Mouse (Mus musculus) hindbrain, embryonic 14.5 days (tissue): ENCODE data around the gene Hist1h2ae. TPM values are rescaled to one million over a fixed set of nuclear protein-coding genes. Genes with fewer than 3 reads are reported as not detected.
"Not testable (repeated sequence)": the region's sequence is repeated elsewhere in the genome, so short reads cannot be mapped to it uniquely, and the experiment has no call there.

Experiments
- ATAC-seq: fragments of 200-750 bp; cut with Nextera tagmentation; 2 replicates; pipeline ENCODE4 v1.8.0; 2017; ENCODE audit warnings: moderate number of reproducible peaks, mild to moderate bottlenecking, moderate TSS enrichment, moderate library complexity; ENCODE audit not compliant: low FRiP score
- DNase-seq: peaks from one replicate; pipeline ENCODE4 v3.0.0-alpha.2; 2015; ENCODE audit warnings: low spot score
- H3K27ac ChIP-seq: fragments of 300-500 bp; sonication (generic); 2 replicates; pipeline ENCODE4 v1.5.1; 2014; ENCODE audit warnings: mild to moderate bottlenecking, moderate library complexity
- H3K27me3 ChIP-seq: fragments of 300-500 bp; sonication (generic); 2 replicates; pipeline ENCODE4 v1.6.1; 2014; ENCODE audit warnings: mild to moderate bottlenecking, low read length, mixed read lengths; ENCODE audit not compliant: control insufficient read depth, insufficient read depth
- H3K36me3 ChIP-seq: fragments of 300-500 bp; sonication (generic); replicated peaks from 2 replicates; pipeline ENCODE4 v1.6.1; 2014; ENCODE audit not compliant: control insufficient read depth, insufficient read depth
- H3K4me1 ChIP-seq: fragments of 300-500 bp; sonication (generic); replicated peaks from 2 replicates; pipeline ENCODE4 v1.6.1; 2014; ENCODE audit warnings: antibody characterized with exemption, low read length, mixed read lengths; ENCODE audit not compliant: control insufficient read depth, insufficient read depth
- H3K4me2 ChIP-seq: fragments of 300-500 bp; sonication (generic); replicated peaks from 2 replicates; pipeline ENCODE4 v1.6.1; 2014; ENCODE audit warnings: mild to moderate bottlenecking, moderate library complexity
- H3K4me3 ChIP-seq: fragments of 300-500 bp; sonication (generic); replicated peaks from 2 replicates; pipeline ENCODE4 v1.5.1; 2014; ENCODE audit warnings: mild to moderate bottlenecking, low read length
- H3K9ac ChIP-seq: fragments of 300-500 bp; sonication (generic); 2 replicates; pipeline ENCODE4 v1.6.1; 2014
- H3K9me3 ChIP-seq: fragments of 300-500 bp; sonication (generic); 2 replicates; pipeline ENCODE4 v1.6.1; 2016; ENCODE audit warnings: low read length; ENCODE audit not compliant: control insufficient read depth
- WGBS: fragments of 180-500 bp; shearing (Covaris S2); extraction: QIAGEN DNeasy Blood & Tissue Kit; methylation state at CpG from one replicate; pipeline ENCODE4 v1.1.7; 2014; 5-methylcytosine and 5-hydroxymethylcytosine counted together
- polyA plus RNA-seq: library from polyadenylated mRNA; unstranded; fragments of >200 nt; fragmentation: Nextera tagmentation; extraction: Ambion mirVana; gene quantifications from 2 replicates; pipeline ENCODE4 v1.2.1, GENCODE M21; 2014

The Hist1h2ae gene
- polyA plus RNA-seq, 1 experiment from 2014 or later = 22.5 TPM

GRCm38 (mm10) chr13:23555839-23556416 lies 15.1 kb downstream of the Hist1h2ae start:
- Histone ChIP-seq H3K4me3 (peak overlapping the region; percentile 46), H3K4me2 (peak overlapping the region; percentile 83), H3K9me3 (no peaks in the 10 kb centered on the region), H3K4me1 (peaks cover 20% of the 10 kb centered on the region), H3K27ac (peak overlapping the region; percentile 88), H3K9ac (peak overlapping the region; percentile 68), H3K27me3 (no peaks in the 10 kb centered on the region), H3K36me3 (no peaks in the 10 kb centered on the region)
- ATAC-seq (peak; percentile 85), DNase-seq (peak; percentile 94)
- WGBS = under 1% methylated on average over 18 of the region's 18 CpGs

- WGBS = under 1% methylated on average over 50 of the region's 54 CpGs
- Histone ChIP-seq H3K4me1 (peaks cover 25% of the 10 kb centered on the region), H3K9me3 (no peaks in the 10 kb centered on the region), H3K4me3 (peak overlapping the region; percentile 46), H3K36me3 (no peaks in the 10 kb centered on the region), H3K9ac (peak overlapping the region; percentile 68), H3K4me2 (peak overlapping the region; percentile 83), H3K27ac (peak overlapping the region; percentile 88), H3K27me3 (no peaks in the 10 kb centered on the region)
- peak; percentile 77 for ATAC-seq
- peak; percentile 77 for DNase-seq
Observed at GRCm38 (mm10) chr13:23554925-23555838, 15.8 kb downstream of the Hist1h2ae start.

- Histone ChIP-seq H3K4me3 (peak overlapping the region; percentile 46), H3K9me3 (no peaks in the 10 kb centered on the region), H3K27me3 (no peaks in the 10 kb centered on the region), H3K27ac (peak overlapping the region; percentile 88), H3K9ac (peak overlapping the region; percentile 68), H3K4me2 (peak overlapping the region; percentile 83), H3K36me3 (no peaks in the 10 kb centered on the region), H3K4me1 (peaks cover 25% of the 10 kb centered on the region)
- DNase-seq = no peak
- 25% methylated on average over 9 of the region's 9 CpGs for WGBS
- ATAC-seq = no peak
Observed at GRCm38 (mm10) chr13:23554393-23554792, 16.6 kb downstream of the Hist1h2ae start.

GRCm38 (mm10) chr13:23552962-23553361 lies 18.1 kb downstream of the Hist1h2ae start, which contains the start of gene Hist1h1d:
Gene Hist1h1d, plus strand, starts transcription at chr13:23553262.
- Histone ChIP-seq H3K27me3 (no peaks in the 10 kb centered on the region), H3K36me3 (no peaks in the 10 kb centered on the region), H3K4me2 (peak within 1 kb of the TSS; percentile 83), H3K27ac (0 out of 2 replicates have a peak within 1 kb of the TSS, but pooled peaks have one; percentile 88), H3K4me3 (no peak within 1 kb of the TSS), H3K9ac (0 out of 2 replicates have a peak within 1 kb of the TSS, but pooled peaks have one; percentile 68), H3K4me1 (peaks cover 25% of the 10 kb centered on the region), H3K9me3 (no peaks in the 10 kb centered on the region)
- ATAC-seq (no peak), DNase-seq (no peak)

GRCm38 (mm10) chr13:23551931-23552914 lies 18.8 kb downstream of the Hist1h2ae start:
- Histone ChIP-seq H3K27me3 (no peaks in the 10 kb centered on the region), H3K9me3 (no peaks in the 10 kb centered on the region), H3K27ac (peak overlapping the region; percentile 89), H3K36me3 (no peaks in the 10 kb centered on the region), H3K4me1 (peaks cover 25% of the 10 kb centered on the region), H3K4me3 (peak overlapping the region; percentile 40), H3K4me2 (peak overlapping the region; percentile 65), H3K9ac (peak overlapping the region; percentile 62)
- no peak for ATAC-seq
- WGBS = 50% methylated on average over 8 of the region's 8 CpGs
- no peak for DNase-seq

GRCm38 (mm10) chr13:23551146-23551834 lies 19.7 kb downstream of the Hist1h2ae start, which contains the start of gene Hist1h4f:
Gene Hist1h4f, minus strand, starts transcription at chr13:23551648.
- peak within 1 kb of the TSS; percentile 89 for H3K27ac ChIP-seq
- peak within 1 kb of the TSS; percentile 62 for H3K9ac ChIP-seq
- DNase-seq = peak; percentile 96
- peaks cover 22% of the 10 kb centered on the region for H3K4me1 ChIP-seq
- H3K27me3 ChIP-seq, H3K36me3 ChIP-seq, H3K9me3 ChIP-seq: not testable (repeated sequence)
- peak within 1 kb of the TSS; percentile 40 for H3K4me3 ChIP-seq
- ATAC-seq = peak; percentile 91
- under 1% methylated on average over 43 of the region's 47 CpGs for WGBS
- H3K4me2 ChIP-seq = peak within 1 kb of the TSS; percentile 65

- H3K27me3 ChIP-seq = no peaks in the 10 kb centered on the region
- H3K36me3 ChIP-seq = no peaks in the 10 kb centered on the region
- DNase-seq (no peak), ATAC-seq (no peak)
- H3K27ac ChIP-seq = peak overlapping the region; percentile 89
- WGBS = 6% methylated on average over 3 of the region's 3 CpGs
- peaks cover 22% of the 10 kb centered on the region for H3K4me1 ChIP-seq
- H3K4me2 ChIP-seq = peak overlapping the region; percentile 65
- H3K9ac ChIP-seq = peak overlapping the region; percentile 62
- H3K9me3 ChIP-seq = no peaks in the 10 kb centered on the region
- H3K4me3 ChIP-seq = peak overlapping the region; percentile 40
Observed at GRCm38 (mm10) chr13:23550761-23551145, 20.3 kb downstream of the Hist1h2ae start.

GRCm38 (mm10) chr13:23546694-23547093 lies 24.3 kb downstream of the Hist1h2ae start:
- H3K27me3 ChIP-seq = no peaks in the 10 kb centered on the region
- no peaks in the 10 kb centered on the region for H3K36me3 ChIP-seq
- DNase-seq (no peak), ATAC-seq (no peak)
- WGBS = 83% methylated on average over 5 of the region's 5 CpGs
- no peak overlapping the region for H3K4me3 ChIP-seq
- H3K4me1 ChIP-seq = peaks cover 13% of the 10 kb centered on the region
- H3K9me3 ChIP-seq = no peaks in the 10 kb centered on the region
- no peak overlapping the region for H3K4me2 ChIP-seq
- no peak overlapping the region for H3K27ac ChIP-seq
- no peak overlapping the region for H3K9ac ChIP-seq
